Comparison of ENCODE assay signal across 10 mouse cellular contexts in genomic region chr11:117479746-117480145, GRCm38 (mm10). TPM values are rescaled to one million over a fixed set of nuclear protein-coding genes. Genes with fewer than 3 reads are reported as not detected.
A peak's percentile ranks its signal among the peaks of the same experiment; 100 is the strongest.
DNase-seq lines count a peak whose midpoint lies in the region; ATAC-seq and TF ChIP-seq lines count a peak whose summit lies in the region.
"Had no signal": no experiment of that assay in that cellular context is flagged by ENCODE, and none has a peak within 500 bp of the region (broad histone marks: within the 10 kb centered on the region; RNA-seq: fewer than 3 reads in every experiment).

No protein-coding gene starts in this region.

- peaks cover 3% of the 10 kb centered on the region; the same call in 1 of the 2 replicates for H3K27me3 ChIP-seq in embryonic facial prominence, embryonic 10.5 days (replicated peaks; ENCODE audit: low read depth, poor library complexity, severe bottlenecking)
- no peaks in the 10 kb centered on the region for H3K27me3 ChIP-seq in heart, postnatal 0 days (ENCODE audit: control insufficient read depth, insufficient read depth, low read length)
- H3K27me3 ChIP-seq in midbrain, embryonic 14.5 days (ENCODE audit: control insufficient read depth, insufficient read depth, low read length): no peaks in the 10 kb centered on the region

- TF ChIP-seq EP300 in heart, postnatal 0 days (IDR thresholded peaks at IDR 0.05; ENCODE audit: low read depth): no peak

- WGBS in embryonic facial prominence, embryonic 10.5 days: 44% methylated on average over 12 of the region's 12 CpGs
- WGBS in heart, postnatal 0 days: 32% methylated on average over 12 of the region's 12 CpGs
- whole genome bisulfite sequencing in midbrain, embryonic 14.5 days: 48% methylated on average over 12 of the region's 12 CpGs

- H3K9ac ChIP-seq in heart, postnatal 0 days (replicated peaks; ENCODE audit: low read depth, low read length): no peak overlapping the region
- H3K9ac ChIP-seq in midbrain, embryonic 14.5 days (replicated peaks; ENCODE audit: low read length): peak overlapping the region; percentile 0; the same call in 1 of the 2 replicates

- H3K4me2 ChIP-seq in heart, postnatal 0 days (ENCODE audit: low read depth, low read length): no peak overlapping the region
- H3K4me2 ChIP-seq in midbrain, embryonic 14.5 days (ENCODE audit: low read length): peak overlapping the region; percentile 13

- H3K9me3 ChIP-seq in embryonic facial prominence, embryonic 10.5 days: peaks cover 7% of the 10 kb centered on the region; the same call in 1 of the 2 replicates
- no peaks in the 10 kb centered on the region for H3K9me3 ChIP-seq in heart, postnatal 0 days (replicated peaks; ENCODE audit: control insufficient read depth, low read length)
- no peaks in the 10 kb centered on the region for H3K9me3 ChIP-seq in midbrain, embryonic 14.5 days (ENCODE audit: control insufficient read depth, low read length)

- no peaks in the 10 kb centered on the region for H3K36me3 ChIP-seq in embryonic facial prominence, embryonic 10.5 days (replicated peaks)
- no peaks in the 10 kb centered on the region for H3K36me3 ChIP-seq in heart, postnatal 0 days (replicated peaks; ENCODE audit: control insufficient read depth, insufficient read depth, low read length)
- no peaks in the 10 kb centered on the region for H3K36me3 ChIP-seq in midbrain, embryonic 14.5 days (ENCODE audit: control insufficient read depth, insufficient read depth, low read length)

- DNase-seq in gastrocnemius, adult 2 months: peak; percentile 47
- no peak for DNase-seq in gastrocnemius, postnatal 36 days
- DNase-seq in embryonic facial prominence, embryonic 10.5 days (ENCODE audit: low spot score): peak; percentile 35
- no peak for DNase-seq in heart, postnatal 0 days (ENCODE audit: low spot score)
- no peak for DNase-seq in midbrain, embryonic 14.5 days
- DNase-seq in ovary, adult 18-20 months (ENCODE audit: low spot score): no peak
- DNase-seq: adrenal gland, postnatal 25 days had no signal

- H3K4me1 ChIP-seq in embryonic facial prominence, embryonic 10.5 days: peaks cover 83% of the 10 kb centered on the region
- peaks cover 20% of the 10 kb centered on the region for H3K4me1 ChIP-seq in heart, postnatal 0 days (ENCODE audit: control insufficient read depth, insufficient read depth)
- peaks cover 60% of the 10 kb centered on the region for H3K4me1 ChIP-seq in midbrain, embryonic 14.5 days (ENCODE audit: control insufficient read depth, insufficient read depth, low read length)

- no peak for TF ChIP-seq CTCF in gastrocnemius, adult 2 months (IDR thresholded peaks at IDR 0.05)
- no peak for TF ChIP-seq CTCF in heart, postnatal 0 days (IDR thresholded peaks at IDR 0.05; ENCODE audit: low read depth)

- no peak for ATAC-seq in heart, postnatal 0 days (ENCODE audit: insufficient read depth, low read depth)
- ATAC-seq in midbrain, embryonic 14.5 days (ENCODE audit: low FRiP score, low TSS enrichment): no peak
- ATAC-seq in inflammation-experienced regulatory T-cells, adult 6 months: no peak
- no peak for ATAC-seq in megakaryocyte progenitor cell, adult 5-6 weeks (replicated peaks; ENCODE audit: poor library complexity)

- intact Hi-C loops in gastrocnemius, adult 2 months (cut with DNase I): no loop called here
- intact Hi-C loops in gastrocnemius, postnatal 36 days (cut with DNase I): loop anchor here (5.0 kb wide), 1 partner anchor 173 kb away; the partner anchor contains the start of gene Tnrc6c

- peak overlapping the region; percentile 77 for H3K27ac ChIP-seq in gastrocnemius, adult 2 months
- H3K27ac ChIP-seq in embryonic facial prominence, embryonic 10.5 days (replicated peaks): peak overlapping the region; percentile 92
- H3K27ac ChIP-seq in heart, postnatal 0 days (ENCODE audit: low read depth): peak overlapping the region; percentile 7; the same call in 1 of the 2 replicates
- H3K27ac ChIP-seq in midbrain, embryonic 14.5 days (replicated peaks; ENCODE audit: low read depth, low read length): peak overlapping the region; percentile 91

- peak overlapping the region; percentile 28 for H3K4me3 ChIP-seq in gastrocnemius, adult 2 months
- H3K4me3 ChIP-seq in embryonic facial prominence, embryonic 10.5 days: peak overlapping the region; percentile 21
- no peak overlapping the region for H3K4me3 ChIP-seq in heart, postnatal 0 days (ENCODE audit: low read depth, low read length)
- no peak overlapping the region for H3K4me3 ChIP-seq in midbrain, embryonic 14.5 days (replicated peaks; ENCODE audit: low read depth, low read length)

RNA-seq across cellular contexts. Expression of gene Gm11733, which starts 4.4 kb away (rescaled TPM):
- total RNA-seq in gastrocnemius, adult 2 months (2021): not detected
- total RNA-seq in gastrocnemius, postnatal 36 days (2021): not detected
- 0.06 TPM in 2 replicates for polyA plus RNA-seq in embryonic facial prominence, embryonic 10.5 days (2016; fragmentation: Nextera tagmentation; extraction: Ambion mirVana)
- 0.08 TPM in 1 of 2 replicates, not detected in the other for total RNA-seq in heart, postnatal 0 days (2014; rRNA removed; ENCODE audit: low replicate concordance)
- polyA plus RNA-seq in heart, postnatal 0 days (2015; fragmentation: Nextera tagmentation; extraction: Ambion mirVana): not detected in 2 replicates
- 0.12 TPM in 1 of 2 replicates, not detected in the other for polyA plus RNA-seq in midbrain, embryonic 14.5 days (2014; fragmentation: Nextera tagmentation; extraction: Ambion mirVana)
- not detected for polyA plus RNA-seq in inflammation-experienced regulatory T-cells, adult 6 months (2017; shearing (Covaris generic))
- total RNA-seq in megakaryocyte progenitor cell, adult 5-6 weeks (2015): not detected in 2 replicates
- total RNA-seq in megakaryocyte progenitor cell, adult 5-6 weeks (2017): not detected in 2 replicates
- total RNA-seq: adrenal gland, postnatal 25 days; heart, postnatal 36 days had no signal

Comparison
In these comparisons a context has a peak if more than half of its experiments do, and no peak if none do; other contexts are left out.
1. DNase-seq: peak in gastrocnemius, adult 2 months (single experiment) and embryonic facial prominence, embryonic 10.5 days (single experiment); none in gastrocnemius, postnatal 36 days (0 of 2), heart, postnatal 0 days (single experiment), midbrain, embryonic 14.5 days (single experiment) and ovary, adult 18-20 months (single experiment).
2. H3K27ac ChIP-seq: peak in every context shown above with its lines; median percentile 92 in embryonic facial prominence, embryonic 10.5 days; 91 in midbrain, embryonic 14.5 days; 77 in gastrocnemius, adult 2 months; 7 in heart, postnatal 0 days.
3. H3K4me3 ChIP-seq: peak in gastrocnemius, adult 2 months (single experiment) and embryonic facial prominence, embryonic 10.5 days (single experiment); none in heart, postnatal 0 days (single experiment) and midbrain, embryonic 14.5 days (single experiment).